Mouse (Mus musculus) embryonic fibroblast, embryonic 13.5 days (primary cell): Measurements from ENCODE around the gene Afg1l.

Experiments
- CTCF ChIP-seq: IDR thresholded peaks from 2 replicates; pipeline ENCODE4 v1.5.1; 2011; ENCODE audit warnings: mild to moderate bottlenecking, control low read depth, low read length, moderate library complexity, borderline replicate concordance; ENCODE audit not compliant: insufficient read depth
- POLR2A ChIP-seq: IDR thresholded peaks from 2 replicates; pipeline ENCODE4 v1.6.1; 2011; ENCODE audit warnings: low read depth, mild to moderate bottlenecking, control low read depth, low read length, moderate library complexity

- TF ChIP-seq CTCF (no peak), POLR2A (no peak)
These were observed 31.8 kb upstream of the Afg1l start for GRCm38 (mm10) chr10:42510141-42510540.
